Mouse (Mus musculus): ENCODE results near the gene Adgrb3. TPM values are rescaled to one million over a fixed set of nuclear protein-coding genes. Genes with fewer than 3 reads are reported as not detected.
"Not testable (repeated sequence)": the region's sequence is repeated elsewhere in the genome, so short reads cannot be mapped to it uniquely, and the experiment has no call there.

Adgrb3 gene
- polyA plus RNA-seq, 1 experiment from 2014 or later, result 14.8 TPM

DNA sequence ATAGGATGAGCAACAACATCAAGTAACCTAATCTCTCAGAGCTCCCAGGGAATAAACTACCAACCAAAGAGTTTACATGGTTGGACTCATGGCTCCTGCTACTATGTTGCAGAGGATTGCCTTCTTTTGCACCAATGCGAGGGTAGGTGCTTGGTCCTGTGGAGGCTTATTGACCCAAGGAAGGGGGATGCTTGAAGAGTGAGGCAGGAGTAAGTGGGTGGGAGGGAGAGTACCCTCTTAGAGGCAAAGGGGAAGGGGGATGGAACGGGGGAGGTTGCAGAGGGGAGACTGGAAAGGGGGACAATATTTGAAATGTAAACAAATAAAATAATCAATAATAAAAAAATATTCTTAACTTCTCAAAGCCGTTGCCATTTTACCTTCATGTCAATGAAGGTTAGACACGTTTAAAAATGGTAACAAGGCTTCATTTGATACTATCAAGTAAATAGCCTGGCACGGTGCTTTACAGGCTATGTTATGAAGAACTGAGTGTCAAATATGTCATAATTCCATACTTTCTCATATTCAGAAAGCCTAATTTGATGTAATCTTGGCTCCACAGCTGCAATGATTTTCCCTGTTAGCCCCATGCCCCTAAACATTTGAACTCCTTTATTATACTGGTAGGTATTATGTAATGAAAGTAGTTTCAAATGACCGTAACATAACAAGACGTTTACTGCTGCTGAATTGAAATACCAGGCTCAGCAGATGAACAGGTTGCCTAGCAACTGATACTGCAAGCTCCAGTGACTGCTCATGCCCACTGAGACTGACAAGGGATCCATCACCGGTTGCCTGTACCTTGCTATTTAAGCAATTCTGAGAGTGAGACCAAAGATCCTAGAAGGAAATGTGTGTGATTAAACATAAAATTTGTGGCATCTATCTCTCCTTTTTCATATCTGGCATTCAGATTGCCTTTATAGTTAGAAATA is 796.1 kb downstream of the Adgrb3 start:
- DNase-seq (ENCODE audit: low spot score), result peak; percentile 36
- no peak overlapping the region for H3K4me3 ChIP-seq (ENCODE audit: low read depth, low read length)
- no peaks in the 10 kb centered on the region for H3K27me3 ChIP-seq (ENCODE audit: control insufficient read depth, insufficient read depth, low read length)
- ATAC-seq (ENCODE audit: low FRiP score), result peak; percentile 92
- no peak overlapping the region for H3K9ac ChIP-seq (ENCODE audit: low read depth, low read length)
- H3K27ac ChIP-seq (ENCODE audit: low read depth, low read length), result no peak overlapping the region
- 48% methylated on average over 8 of the region's 8 CpGs for WGBS
- H3K9me3 ChIP-seq (ENCODE audit: control insufficient read depth, low read length), result no peaks in the 10 kb centered on the region
- no peaks in the 10 kb centered on the region for H3K36me3 ChIP-seq (ENCODE audit: control insufficient read depth, insufficient read depth, low read length)
- H3K4me1 ChIP-seq (replicated peaks; ENCODE audit: control insufficient read depth, insufficient read depth, low read length), result no peaks in the 10 kb centered on the region
- no peak overlapping the region for H3K4me2 ChIP-seq (replicated peaks; ENCODE audit: low read depth, low read length)

DNA sequence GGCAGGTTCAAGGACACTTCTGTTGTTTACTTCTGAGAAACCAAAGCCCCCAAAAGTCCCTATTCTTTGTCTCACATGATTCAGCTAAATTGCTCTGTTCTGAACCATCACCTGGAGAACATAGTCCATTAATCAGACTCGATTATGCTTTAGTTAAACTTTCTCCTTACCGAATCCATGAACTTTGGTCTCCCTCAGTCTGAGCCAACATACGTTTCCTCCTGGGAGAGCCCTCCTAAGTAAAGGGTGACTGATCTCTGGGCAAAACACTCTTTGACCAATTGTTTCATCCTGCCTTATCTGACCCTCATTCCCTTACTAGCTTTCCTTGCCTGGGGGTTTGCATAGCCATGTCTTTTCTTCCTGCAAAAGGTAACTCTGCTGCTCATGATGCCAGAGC is 806.4 kb downstream of the Adgrb3 start:
- DNase-seq (ENCODE audit: low spot score) (no peak), ATAC-seq (ENCODE audit: low FRiP score) (no peak)
- Histone ChIP-seq H3K4me3 (ENCODE audit: low read depth, low read length) (no peak overlapping the region), H3K36me3 (ENCODE audit: control insufficient read depth, insufficient read depth, low read length) (no peaks in the 10 kb centered on the region), H3K4me2 (replicated peaks; ENCODE audit: low read depth, low read length) (no peak overlapping the region), H3K9ac (ENCODE audit: low read depth, low read length) (no peak overlapping the region), H3K9me3 (ENCODE audit: control insufficient read depth, low read length) (no peaks in the 10 kb centered on the region), H3K27ac (ENCODE audit: low read depth, low read length) (no peak overlapping the region), H3K27me3 (ENCODE audit: control insufficient read depth, insufficient read depth, low read length) (no peaks in the 10 kb centered on the region), H3K4me1 (replicated peaks; ENCODE audit: control insufficient read depth, insufficient read depth, low read length) (no peaks in the 10 kb centered on the region)
- 83% methylated on average over 3 of the region's 3 CpGs for WGBS

DNA sequence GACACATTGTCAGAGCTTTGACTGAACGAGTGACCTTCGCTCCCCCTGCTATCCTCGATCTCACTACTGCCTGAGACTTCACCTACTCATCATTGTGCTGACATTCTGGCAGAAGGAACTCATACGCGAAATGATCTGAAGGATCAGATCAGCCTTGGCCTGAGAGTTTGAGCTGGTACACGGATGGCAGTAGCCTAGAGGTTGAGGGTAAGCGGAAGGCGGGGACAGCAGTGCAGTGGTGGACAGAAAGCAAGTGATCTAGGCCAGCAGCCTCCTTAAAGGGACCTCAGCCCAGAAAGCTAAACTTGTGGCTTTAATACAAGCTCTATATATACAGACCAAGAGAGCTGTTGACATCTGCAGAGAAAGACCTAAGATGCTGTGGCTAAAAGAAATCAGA is 811.7 kb downstream of the Adgrb3 start:
- not testable (repeated sequence) for H3K27me3 ChIP-seq (ENCODE audit: control insufficient read depth, insufficient read depth, low read length); ATAC-seq (ENCODE audit: low FRiP score)

More for the DNA sequence above, 811.7 kb downstream of the Adgrb3 start:
- not testable (repeated sequence) for H3K27ac ChIP-seq (ENCODE audit: low read depth, low read length); H3K9ac ChIP-seq (ENCODE audit: low read depth, low read length); H3K36me3 ChIP-seq (ENCODE audit: control insufficient read depth, insufficient read depth, low read length); H3K9me3 ChIP-seq (ENCODE audit: control insufficient read depth, low read length); H3K4me2 ChIP-seq (replicated peaks; ENCODE audit: low read depth, low read length); DNase-seq (ENCODE audit: low spot score); H3K4me1 ChIP-seq (replicated peaks; ENCODE audit: control insufficient read depth, insufficient read depth, low read length); H3K4me3 ChIP-seq (ENCODE audit: low read depth, low read length)
- 92% methylated on average over 5 of the region's 8 CpGs for WGBS

All from hindbrain, embryonic 11.5 days (tissue).